Mouse (Mus musculus): Measurements from ENCODE around the gene Hs6st2.

Gene Hs6st2

DNA sequence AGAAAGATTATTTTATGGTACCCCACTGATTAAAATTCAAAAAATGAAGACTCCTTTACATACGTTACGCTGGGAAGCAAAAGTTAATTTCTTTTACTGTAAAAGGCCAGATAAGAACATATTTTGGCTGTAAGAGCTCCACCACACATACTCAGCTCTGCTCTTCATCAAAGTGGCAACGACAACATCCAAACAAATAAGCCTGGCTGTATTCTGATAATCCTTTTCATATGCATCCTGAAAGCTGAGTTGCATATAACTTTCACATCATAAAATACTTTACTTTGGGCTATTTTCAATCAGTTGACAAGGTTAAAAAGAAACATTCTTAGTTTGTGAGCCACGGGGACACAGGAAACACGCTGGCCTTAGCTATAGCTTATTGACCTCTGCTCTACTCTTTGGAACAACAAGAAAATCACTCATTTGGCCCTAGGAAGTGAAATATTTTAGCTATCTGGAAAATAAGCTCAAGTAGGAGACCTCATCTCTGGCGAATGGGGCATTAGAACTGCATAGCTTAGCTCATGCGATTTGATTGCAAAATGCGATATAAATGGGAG, 91.1 kb downstream of the Hs6st2 start:
- no peak for DNase-seq (ENCODE audit: extremely low read depth, insufficient read length, low spot score)

DNA sequence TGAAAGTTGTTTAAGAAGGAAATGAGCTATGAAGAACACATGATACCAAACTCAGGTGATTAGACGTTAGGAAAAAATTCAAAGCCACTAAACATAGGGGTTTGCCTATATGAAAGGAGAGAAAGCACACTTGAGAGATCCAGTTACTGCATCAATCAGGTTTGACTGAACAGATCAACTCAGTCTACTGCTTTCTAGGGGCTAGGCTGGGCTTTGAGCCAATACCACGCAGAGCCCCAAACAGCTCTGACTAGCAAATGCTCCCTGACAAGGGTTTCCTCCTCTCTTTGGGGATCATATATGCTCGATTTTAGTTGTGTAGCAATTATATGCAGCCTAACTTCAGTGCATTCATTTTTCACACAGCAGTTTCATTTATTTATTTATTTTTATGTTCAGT, 96.2 kb downstream of the Hs6st2 start:
- DNase-seq (ENCODE audit: extremely low read depth, insufficient read length, low spot score): no peak

- no peak for DNase-seq (ENCODE audit: extremely low read depth, insufficient read length, low spot score)
These were observed 100.0 kb downstream of the Hs6st2 start for GRCm38 (mm10) chrX:51581704-51582103.

DNA sequence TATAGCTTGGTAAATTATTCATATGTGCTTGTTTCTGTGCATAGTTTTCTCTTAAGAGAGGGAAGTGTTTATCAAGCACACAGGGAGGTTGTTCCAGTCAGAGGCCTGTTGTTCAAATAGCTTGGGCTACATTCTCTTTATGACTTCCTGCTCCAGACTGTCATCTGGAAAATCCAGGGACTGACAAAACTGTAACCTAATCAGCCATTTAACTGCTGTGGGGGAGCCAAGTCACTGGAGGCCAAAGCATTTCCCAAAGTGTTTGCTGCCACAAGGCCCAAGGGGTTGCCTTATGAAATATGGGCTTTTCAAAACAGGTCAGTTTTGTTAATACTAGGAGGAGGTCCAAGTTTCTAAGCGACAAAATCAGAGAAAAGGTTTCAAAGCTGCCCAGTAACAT, 119.8 kb downstream of the Hs6st2 start:
- no peak for DNase-seq (ENCODE audit: extremely low read depth, insufficient read length, low spot score)

DNA sequence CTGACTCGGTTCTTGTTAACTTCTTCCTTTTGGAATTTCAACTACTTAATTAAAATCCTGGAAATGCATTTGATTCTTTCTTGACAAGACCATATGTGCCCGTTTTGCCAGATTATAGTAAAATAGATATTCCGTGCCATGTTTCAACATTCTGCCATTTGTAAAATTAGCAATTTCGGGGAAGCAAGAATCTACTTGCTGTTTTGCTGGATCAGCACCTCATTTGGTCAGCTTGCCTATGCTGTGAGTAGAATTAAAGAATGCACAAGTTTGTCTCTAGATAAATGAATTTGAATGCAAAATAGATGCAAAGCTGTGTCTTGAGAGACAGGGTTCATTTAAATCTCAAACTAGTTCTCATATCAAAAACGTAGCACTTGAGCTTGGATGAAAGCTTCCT, 142.0 kb downstream of the Hs6st2 start:
- DNase-seq (ENCODE audit: extremely low read depth, insufficient read length, low spot score): no peak

- no peak for DNase-seq (ENCODE audit: extremely low read depth, insufficient read length, low spot score)
These were observed 144.6 kb downstream of the Hs6st2 start for GRCm38 (mm10) chrX:51537082-51537481.

DNA sequence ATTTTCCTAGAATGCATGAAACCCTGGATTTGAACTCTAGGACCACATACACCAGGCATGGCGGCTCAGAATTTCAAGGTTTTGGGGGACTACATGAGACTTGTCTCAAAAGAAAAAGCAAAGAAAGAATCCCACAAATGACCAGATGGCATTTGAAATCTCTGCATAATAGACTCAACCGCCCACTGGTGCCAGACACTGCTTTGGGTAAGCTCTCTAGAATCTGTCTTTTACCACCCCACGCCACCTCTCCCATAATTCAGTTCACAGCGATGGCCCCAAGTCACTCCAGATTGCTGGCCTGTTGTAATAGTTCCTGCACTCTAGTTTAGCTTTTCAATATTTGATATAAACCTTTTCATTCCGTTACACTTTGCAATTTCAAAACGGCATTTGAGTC, 146.4 kb downstream of the Hs6st2 start:
- no peak for DNase-seq (ENCODE audit: extremely low read depth, insufficient read length, low spot score)

- no peak for DNase-seq (ENCODE audit: extremely low read depth, insufficient read length, low spot score)
These were observed 150.5 kb downstream of the Hs6st2 start for GRCm38 (mm10) chrX:51531136-51531535.

GRCm38 (mm10) chrX:51528601-51529000, 153.1 kb downstream of the Hs6st2 start:
- DNase-seq (ENCODE audit: extremely low read depth, insufficient read length, low spot score): no peak

GRCm38 (mm10) chrX:51514831-51515230, 166.8 kb downstream of the Hs6st2 start:
- no peak for DNase-seq (ENCODE audit: extremely low read depth, insufficient read length, low spot score)

DNA sequence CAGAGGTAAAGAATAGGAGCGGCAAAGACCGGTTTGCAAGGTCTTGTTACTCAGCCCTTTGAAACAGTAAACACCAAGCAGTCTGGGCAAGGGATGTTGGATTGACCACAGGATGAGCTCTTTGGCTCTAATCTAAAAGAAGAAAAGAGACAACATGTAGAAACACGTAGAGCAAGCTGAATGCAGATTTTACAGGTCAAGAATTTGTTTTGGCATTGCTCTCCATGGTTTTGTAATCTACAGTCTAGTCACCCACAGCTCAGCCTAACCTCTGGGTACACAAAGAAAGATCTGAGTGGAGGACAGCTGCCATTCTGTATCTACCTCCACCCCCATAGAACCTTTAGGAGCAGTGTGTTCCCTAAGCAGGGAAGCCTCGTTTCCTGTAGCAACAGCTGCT, 175.1 kb downstream of the Hs6st2 start:
- DNase-seq (ENCODE audit: extremely low read depth, insufficient read length, low spot score): no peak

DNA sequence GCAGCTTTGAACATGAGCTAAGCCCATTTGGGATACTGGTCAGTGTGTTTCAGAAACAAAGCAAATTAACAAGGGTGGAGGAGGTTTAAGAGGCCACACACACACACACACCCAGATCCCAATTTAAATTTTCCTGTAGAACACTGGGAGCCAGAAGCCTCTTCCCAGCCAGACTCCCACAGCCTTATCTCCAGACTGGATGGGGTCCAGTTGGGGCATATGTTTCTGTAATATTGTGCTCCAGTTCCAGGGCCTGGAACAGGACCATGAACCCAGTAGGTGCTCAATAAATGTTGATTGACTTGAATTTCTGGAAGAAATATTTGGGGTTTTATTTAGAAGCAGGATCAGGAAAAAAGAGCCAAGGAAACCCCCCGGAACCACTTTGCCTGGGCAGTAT, 176.0 kb downstream of the Hs6st2 start:
- no peak for DNase-seq (ENCODE audit: extremely low read depth, insufficient read length, low spot score)

- DNase-seq (ENCODE audit: extremely low read depth, insufficient read length, low spot score): no peak
These were observed 177.7 kb downstream of the Hs6st2 start for GRCm38 (mm10) chrX:51503781-51504471.

- DNase-seq (ENCODE audit: extremely low read depth, insufficient read length, low spot score): no peak
These were observed 183.8 kb downstream of the Hs6st2 start for GRCm38 (mm10) chrX:51497831-51498230.

GRCm38 (mm10) chrX:51488374-51488773, 193.3 kb downstream of the Hs6st2 start:
- no peak for DNase-seq (ENCODE audit: extremely low read depth, insufficient read length, low spot score)

DNA sequence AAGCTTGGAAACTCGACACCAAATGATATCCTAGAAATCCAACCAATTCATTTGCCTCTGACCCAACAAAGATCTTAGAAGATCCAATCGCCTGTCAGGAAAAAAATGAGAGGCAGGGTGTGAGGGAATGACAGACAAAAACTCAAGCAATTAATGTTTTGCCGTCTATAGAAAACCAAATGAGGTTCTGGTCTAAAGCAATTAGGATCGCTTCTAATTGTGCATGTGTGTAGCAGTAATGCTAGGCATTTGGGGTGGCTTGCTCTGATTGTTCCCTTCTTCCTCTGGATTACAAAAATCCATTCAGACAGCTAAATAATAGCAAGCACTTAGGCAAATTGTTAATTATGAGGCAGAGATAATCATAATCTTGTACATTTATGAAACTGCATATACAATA, 212.2 kb downstream of the Hs6st2 start:
- no peak for DNase-seq (ENCODE audit: extremely low read depth, insufficient read length, low spot score)

DNA sequence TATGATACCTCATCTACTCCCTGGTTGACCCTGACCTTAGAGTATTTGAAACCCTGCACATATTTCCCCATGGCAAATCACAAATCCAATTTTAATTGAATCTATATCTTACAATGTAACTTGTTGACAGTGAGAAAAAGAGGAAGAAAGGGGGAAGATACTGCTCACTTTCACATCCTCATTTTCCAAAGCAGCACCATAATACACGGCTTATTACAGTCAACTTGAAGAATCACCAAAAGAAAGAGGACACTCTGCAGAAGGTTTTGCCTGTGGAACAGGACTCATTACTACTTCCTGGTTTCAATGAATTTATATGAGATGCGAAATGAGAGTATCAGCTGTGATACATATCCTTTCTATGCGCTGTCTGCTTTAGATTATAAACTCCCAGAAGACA, 220.2 kb downstream of the Hs6st2 start:
- no peak for DNase-seq (ENCODE audit: extremely low read depth, insufficient read length, low spot score)

- no peak for DNase-seq (ENCODE audit: extremely low read depth, insufficient read length, low spot score)
These were observed 238.3 kb downstream of the Hs6st2 start for GRCm38 (mm10) chrX:51443366-51443765.

GRCm38 (mm10) chrX:51431706-51432105, 249.9 kb downstream of the Hs6st2 start:
- DNase-seq (ENCODE audit: extremely low read depth, insufficient read length, low spot score): no peak

DNA sequence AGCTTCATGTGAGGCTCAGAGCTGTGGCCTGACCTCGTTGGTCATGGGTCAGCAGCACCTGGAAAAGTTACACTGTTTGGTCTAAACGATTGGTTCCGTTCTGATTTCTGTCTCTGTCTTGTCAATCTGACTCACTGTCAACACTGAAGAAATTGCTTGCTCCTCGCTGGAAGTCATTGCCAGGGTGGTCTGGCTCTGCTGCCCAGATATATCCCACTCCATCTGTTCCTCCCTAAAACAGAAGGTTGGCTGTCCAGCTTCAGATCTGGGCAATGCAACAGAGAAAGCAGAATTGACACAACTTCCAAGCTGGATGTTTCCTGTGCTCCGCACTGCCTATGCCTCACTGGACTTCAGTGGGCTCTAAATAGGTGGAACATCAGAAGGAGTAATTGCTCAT, 256.6 kb downstream of the Hs6st2 start:
- no peak for DNase-seq (ENCODE audit: extremely low read depth, insufficient read length, low spot score)

DNA sequence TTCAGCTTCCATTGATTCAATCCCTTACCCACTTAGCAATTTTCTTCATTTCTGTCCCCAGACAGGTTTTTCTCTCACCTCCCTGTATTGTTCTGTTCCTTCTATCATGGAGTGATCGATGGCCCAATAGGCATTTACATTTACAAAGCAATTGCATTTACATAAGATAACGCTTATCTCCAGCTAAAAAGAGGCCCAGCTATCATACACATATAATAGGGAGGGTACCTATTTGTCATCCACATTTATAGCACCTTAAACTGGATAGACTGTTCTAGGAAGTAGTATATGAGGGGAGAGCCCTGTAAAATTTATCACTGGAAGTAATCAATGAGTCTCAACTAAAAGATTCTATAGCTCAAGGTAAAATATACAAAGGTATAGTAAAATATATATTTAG, 271.4 kb downstream of the Hs6st2 start:
- DNase-seq (ENCODE audit: extremely low read depth, insufficient read length, low spot score): no peak

- DNase-seq (ENCODE audit: extremely low read depth, insufficient read length, low spot score): no peak
These were observed 284.2 kb downstream of the Hs6st2 start for GRCm38 (mm10) chrX:51397457-51397856.

DNA sequence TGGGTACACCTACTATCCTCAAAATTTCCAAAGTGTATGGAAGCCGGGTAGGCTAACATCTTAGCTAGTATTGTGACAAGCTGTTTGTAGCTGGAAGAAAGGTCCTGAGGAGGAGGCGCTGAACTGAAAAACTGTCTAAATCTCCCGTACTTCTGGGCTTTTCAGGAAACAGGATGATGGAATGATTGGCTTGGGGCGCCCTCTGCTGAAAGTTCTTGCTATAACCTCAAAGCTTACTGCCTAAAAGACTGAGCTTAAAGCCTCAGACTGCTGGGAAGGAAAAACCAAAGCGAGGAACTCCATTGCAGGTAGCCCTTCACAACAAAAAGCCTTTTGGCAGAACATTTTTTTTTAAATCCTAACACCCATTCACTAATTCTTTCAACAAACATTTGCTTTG, 307.0 kb downstream of the Hs6st2 start:
- peak; percentile 1 for DNase-seq (ENCODE audit: extremely low read depth, insufficient read length, low spot score)
